Mouse (Mus musculus): ENCODE data around the gene Fbln2. TPM values are rescaled to one million over a fixed set of nuclear protein-coding genes. Genes with fewer than 3 reads are reported as not detected.

Gene Fbln2
- total and polyA plus RNA-seq, 3 experiments = 0.81 TPM; not detected in 2

DNA sequence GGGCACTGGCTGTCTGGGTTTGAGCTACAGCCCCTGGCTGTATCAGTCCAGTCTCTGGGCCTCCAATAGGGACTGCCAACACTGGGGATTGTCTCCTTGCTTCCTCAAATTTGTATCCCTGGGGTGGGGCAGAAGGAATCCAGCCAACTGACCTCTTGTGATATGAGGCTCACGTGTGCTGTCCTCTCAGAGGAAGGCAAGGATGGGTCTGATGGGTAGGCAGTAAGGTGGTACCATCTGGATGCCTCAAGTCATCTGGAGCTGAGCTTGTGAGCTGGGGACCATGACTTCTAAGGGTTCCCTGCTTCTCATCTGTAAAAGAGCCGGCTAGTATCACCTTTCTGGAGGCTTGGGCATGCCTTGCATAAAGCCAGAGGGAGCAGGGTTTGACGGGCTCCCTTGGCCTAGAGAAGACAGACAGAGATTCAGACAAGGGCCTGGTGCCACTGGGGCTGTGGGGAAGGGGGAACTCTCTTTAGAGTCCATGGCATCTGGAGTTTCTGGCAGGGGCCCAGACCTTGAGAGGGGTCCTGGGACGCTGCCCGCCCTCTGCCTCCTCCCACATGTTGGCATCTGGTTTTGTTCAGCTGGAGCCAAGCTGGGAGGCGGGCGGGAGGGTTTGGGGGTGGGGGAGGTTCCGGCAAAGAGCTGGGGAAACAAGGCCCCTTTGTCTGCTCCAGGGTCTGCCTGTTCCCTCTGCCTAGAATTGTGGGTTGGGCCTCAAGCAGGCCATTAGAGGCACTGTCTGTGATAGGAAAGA, 11.6 kb upstream of the Fbln2 start:
- H3K9me3 ChIP-seq (replicated peaks; ENCODE audit: low read length) = no peaks in the 10 kb centered on the region
- no peak overlapping the region for H3K4me3 ChIP-seq (replicated peaks in 1 of 3; ENCODE audit: low read depth in 2 of 3, low read length in 2 of 3, poor library complexity in 1 of 3)
- in situ Hi-C loops (cut with MboI; ENCODE audit: low pct_ligation_motif_present, low pct_unique_long_range_greater_than_20kb, low sequenced_read_pairs) (no loop called here), dilution Hi-C loops (cut with MboI; ENCODE audit: extremely low pct_ligation_motif_present, extremely low pct_unique_long_range_greater_than_20kb, low sequenced_read_pairs) (no loop called here)
- DNase-seq (ENCODE audit: extremely low read depth) = no peak
- TF ChIP-seq PAX5 (IDR thresholded peaks at IDR 0.05; ENCODE audit: low read length) (no peak), SIN3A (IDR thresholded peaks at IDR 0.05; ENCODE audit: low read length) (no peak), EP300 (IDR thresholded peaks at IDR 0.05; ENCODE audit: low read length) (no peak), UBTF (IDR thresholded peaks at IDR 0.05; ENCODE audit: low read depth, low read length) (no peak), JUN (IDR thresholded peaks at IDR 0.05; ENCODE audit: insufficient read depth, low read depth, low read length) (no peak), ZNF384 (IDR thresholded peaks at IDR 0.05; ENCODE audit: low read depth, low read length) (no peak)
- H3K79me2 ChIP-seq (replicated peaks; ENCODE audit: control insufficient read depth, extremely low read depth, insufficient read depth, poor library complexity, severe bottlenecking) = no peaks in the 10 kb centered on the region
- H3K36me3 ChIP-seq (replicated peaks in 1 of 2; ENCODE audit: control insufficient read depth in 1 of 2, insufficient read depth in 1 of 2, low read length in 1 of 2) = no peaks in the 10 kb centered on the region
- no peak overlapping the region for H3K27ac ChIP-seq (ENCODE audit: insufficient read depth, low read depth)
- H3K4me1 ChIP-seq (ENCODE audit: control insufficient read depth in 1 of 2, insufficient read depth in 2 of 2) = no peaks in the 10 kb centered on the region
- peaks cover 97% of the 10 kb centered on the region for H3K27me3 ChIP-seq (replicated peaks)
- no peak overlapping the region for H3K4me2 ChIP-seq (ENCODE audit: insufficient read depth, low read depth, poor library complexity, severe bottlenecking)
- no peak overlapping the region for H3K9ac ChIP-seq (ENCODE audit: insufficient read depth, low read depth)

DNA sequence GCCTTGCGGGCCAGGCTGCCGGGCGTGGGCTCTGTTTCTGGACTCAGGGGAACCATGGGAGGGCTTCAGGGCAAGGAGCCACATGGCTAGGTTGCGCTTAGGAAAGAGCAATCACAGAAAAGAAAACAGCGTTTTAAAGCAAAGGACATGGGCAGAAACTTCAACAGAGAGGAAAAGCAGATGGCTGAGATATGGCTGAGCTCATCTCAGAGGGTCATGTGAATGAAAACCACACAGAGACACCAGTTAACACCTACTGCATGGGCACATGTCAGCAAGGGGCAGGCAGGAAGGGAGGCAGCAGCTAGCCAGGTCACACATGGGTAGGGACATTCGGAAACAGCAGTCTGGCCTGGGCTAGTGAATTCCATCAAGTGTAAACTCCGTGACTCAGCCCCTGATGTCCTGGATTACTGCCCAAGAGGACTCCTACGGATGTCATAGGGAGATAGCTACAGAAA, 10.3 kb upstream of the Fbln2 start:
- Histone ChIP-seq H3K4me2 (ENCODE audit: insufficient read depth, low read depth, poor library complexity, severe bottlenecking) (no peak overlapping the region), H3K9me3 (replicated peaks; ENCODE audit: low read length) (no peaks in the 10 kb centered on the region), H3K4me3 (replicated peaks in 1 of 3; ENCODE audit: low read depth in 2 of 3, low read length in 2 of 3, poor library complexity in 1 of 3) (no peak overlapping the region), H3K9ac (ENCODE audit: insufficient read depth, low read depth) (no peak overlapping the region), H3K27me3 (replicated peaks) (peaks cover 97% of the 10 kb centered on the region), H3K4me1 (ENCODE audit: control insufficient read depth in 1 of 2, insufficient read depth in 2 of 2) (no peaks in the 10 kb centered on the region), H3K27ac (ENCODE audit: insufficient read depth, low read depth) (no peak overlapping the region), H3K79me2 (replicated peaks; ENCODE audit: control insufficient read depth, extremely low read depth, insufficient read depth, poor library complexity, severe bottlenecking) (no peaks in the 10 kb centered on the region), H3K36me3 (replicated peaks in 1 of 2; ENCODE audit: control insufficient read depth in 1 of 2, insufficient read depth in 1 of 2, low read length in 1 of 2) (no peaks in the 10 kb centered on the region)
- dilution Hi-C loops (cut with MboI; ENCODE audit: extremely low pct_ligation_motif_present, extremely low pct_unique_long_range_greater_than_20kb, low sequenced_read_pairs) = no loop called here
- TF ChIP-seq MAX (IDR thresholded peaks at IDR 0.05; ENCODE audit: low read length) = no peak
- no peak for TF ChIP-seq USF1 (IDR thresholded peaks at IDR 0.05; ENCODE audit: low read depth, low read length)
- no peak for TF ChIP-seq JUN (IDR thresholded peaks at IDR 0.05; ENCODE audit: insufficient read depth, low read depth, low read length)
- no peak for TF ChIP-seq EP300 (IDR thresholded peaks at IDR 0.05; ENCODE audit: low read length)
- no peak for TF ChIP-seq USF2 (conservative IDR thresholded peaks at IDR 0.05; ENCODE audit: low read depth, low read length)
- TF ChIP-seq RAD21 (IDR thresholded peaks at IDR 0.05; ENCODE audit: low read depth, low read length) = no peak
- no peak for TF ChIP-seq HCFC1 (IDR thresholded peaks at IDR 0.05; ENCODE audit: low read depth, low read length)
- TF ChIP-seq MEF2A (IDR thresholded peaks at IDR 0.05; ENCODE audit: borderline replicate concordance, low read depth, low read length) = no peak
- no peak for TF ChIP-seq PAX5 (IDR thresholded peaks at IDR 0.05; ENCODE audit: low read length)
- TF ChIP-seq IRF4 (IDR thresholded peaks at IDR 0.05; ENCODE audit: low read depth, low read length) = no peak
- no peak for TF ChIP-seq ZNF384 (IDR thresholded peaks at IDR 0.05; ENCODE audit: low read depth, low read length)
- TF ChIP-seq TBP (conservative IDR thresholded peaks at IDR 0.05; ENCODE audit: low read depth, low read length) = no peak
- no peak for TF ChIP-seq MXI1 (IDR thresholded peaks at IDR 0.05; ENCODE audit: low read depth, low read length)
- DNase-seq (ENCODE audit: extremely low read depth) = no peak
- in situ Hi-C loops (cut with MboI; ENCODE audit: low pct_ligation_motif_present, low pct_unique_long_range_greater_than_20kb, low sequenced_read_pairs) = no loop called here

All from CH12.LX (cell line).